Mouse (Mus musculus): ENCODE measurements around the gene Dysf. TPM values are rescaled to one million over a fixed set of nuclear protein-coding genes. Genes with fewer than 3 reads are reported as not detected.

The Dysf gene
- polyA plus RNA-seq, 1 experiment from 2014 or later, result 5.7 TPM

DNA sequence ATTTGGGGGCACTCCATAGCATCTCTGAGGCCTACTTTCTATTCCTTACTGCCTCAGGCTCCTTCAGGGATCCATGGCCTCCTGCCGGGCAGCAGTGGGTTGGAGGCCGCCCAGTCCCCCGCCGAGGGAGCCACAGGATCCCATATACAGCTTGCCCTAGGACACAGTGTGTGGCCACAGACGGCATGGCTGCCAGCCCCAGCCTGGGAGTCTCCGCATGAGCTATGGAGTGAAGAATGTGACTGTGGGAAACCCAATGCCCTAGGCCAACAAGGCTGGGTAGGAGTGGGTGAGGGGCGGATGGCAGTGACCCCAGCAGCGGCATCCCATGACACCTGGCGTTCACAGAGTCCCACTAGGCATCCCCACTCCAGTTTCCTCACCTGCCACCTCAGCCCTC, 116.2 kb downstream of the Dysf start:
- ATAC-seq, result no peak
- Histone ChIP-seq H3K27ac (ENCODE audit: low read length) (no peak overlapping the region), H3K27me3 (replicated peaks; ENCODE audit: control insufficient read depth, insufficient read depth, low read length) (no peaks in the 10 kb centered on the region), H3K4me2 (ENCODE audit: low read depth, low read length) (no peak overlapping the region), H3K9me3 (ENCODE audit: control insufficient read depth, low read length) (no peaks in the 10 kb centered on the region), H3K36me3 (ENCODE audit: control insufficient read depth, insufficient read depth, low read length) (no peaks in the 10 kb centered on the region), H3K9ac (ENCODE audit: low read depth, low read length) (no peak overlapping the region), H3K4me3 (ENCODE audit: low read length) (no peak overlapping the region), H3K4me1 (ENCODE audit: control insufficient read depth, insufficient read depth, low read length) (no peaks in the 10 kb centered on the region; the same call in 1 of the 2 replicates)
- WGBS, result 89% methylated on average over 9 of the region's 9 CpGs

DNA sequence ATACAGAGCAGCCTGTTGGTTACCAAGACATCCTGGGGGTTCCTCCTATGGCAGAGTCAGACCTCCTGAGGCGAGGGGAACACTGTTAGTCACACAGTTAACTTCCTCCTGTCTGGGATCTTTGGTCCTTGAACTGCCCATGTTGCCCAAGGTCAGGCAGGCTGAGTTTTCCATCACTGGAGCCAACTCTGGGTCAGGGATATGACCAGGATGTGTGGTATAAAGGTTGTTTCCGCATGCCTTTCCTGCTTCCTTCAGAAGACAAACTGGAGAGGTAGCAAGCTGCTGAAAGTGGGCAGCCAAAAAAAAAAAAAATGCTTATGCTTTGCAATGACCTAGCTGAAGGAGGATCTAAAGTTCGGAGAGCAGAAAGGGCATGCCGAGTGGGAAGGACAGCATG, 116.7 kb downstream of the Dysf start:
- WGBS, result 83% methylated on average over 4 of the region's 4 CpGs
- no peak overlapping the region for H3K9ac ChIP-seq (ENCODE audit: low read depth, low read length)
- H3K27ac ChIP-seq (ENCODE audit: low read length), result no peak overlapping the region
- no peak overlapping the region for H3K4me2 ChIP-seq (ENCODE audit: low read depth, low read length)
- no peak overlapping the region for H3K4me3 ChIP-seq (ENCODE audit: low read length)
- H3K4me1 ChIP-seq (ENCODE audit: control insufficient read depth, insufficient read depth, low read length), result no peaks in the 10 kb centered on the region; the same call in 1 of the 2 replicates
- ATAC-seq, result no peak
- H3K27me3 ChIP-seq (replicated peaks; ENCODE audit: control insufficient read depth, insufficient read depth, low read length), result no peaks in the 10 kb centered on the region
- no peaks in the 10 kb centered on the region for H3K36me3 ChIP-seq (ENCODE audit: control insufficient read depth, insufficient read depth, low read length)
- no peaks in the 10 kb centered on the region for H3K9me3 ChIP-seq (ENCODE audit: control insufficient read depth, low read length)

DNA sequence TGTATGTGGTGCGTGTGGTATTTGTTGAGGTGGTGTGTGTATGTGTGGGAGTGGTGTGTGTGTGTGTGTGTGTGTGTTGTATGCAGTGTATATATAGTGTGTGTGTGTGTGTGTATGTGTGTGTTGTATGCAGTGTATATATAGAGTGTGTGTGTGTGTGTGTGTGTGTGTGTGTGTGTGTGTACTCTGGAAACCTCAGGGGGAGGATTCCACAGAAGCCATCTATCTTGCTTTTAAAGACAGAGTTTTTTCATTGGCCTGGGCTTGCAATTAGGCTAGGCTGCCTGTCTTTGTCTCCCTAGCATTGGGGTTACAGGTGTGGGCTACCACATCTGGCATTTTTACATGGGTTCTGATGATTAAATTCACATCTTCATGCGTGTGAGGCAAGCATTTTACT, 119.8 kb downstream of the Dysf start:
- H3K36me3 ChIP-seq (ENCODE audit: control insufficient read depth, insufficient read depth, low read length), result no peaks in the 10 kb centered on the region
- H3K27me3 ChIP-seq (replicated peaks; ENCODE audit: control insufficient read depth, insufficient read depth, low read length), result no peaks in the 10 kb centered on the region
- no peak overlapping the region for H3K4me2 ChIP-seq (ENCODE audit: low read depth, low read length)
- H3K4me1 ChIP-seq (ENCODE audit: control insufficient read depth, insufficient read depth, low read length), result no peaks in the 10 kb centered on the region
- ATAC-seq, result no peak
- H3K4me3 ChIP-seq (ENCODE audit: low read length), result no peak overlapping the region
- no peak overlapping the region for H3K9ac ChIP-seq (ENCODE audit: low read depth, low read length)
- WGBS, result 87% methylated on average over 2 of the region's 2 CpGs
- H3K9me3 ChIP-seq (ENCODE audit: control insufficient read depth, low read length), result no peaks in the 10 kb centered on the region
- no peak overlapping the region for H3K27ac ChIP-seq (ENCODE audit: low read length)

DNA sequence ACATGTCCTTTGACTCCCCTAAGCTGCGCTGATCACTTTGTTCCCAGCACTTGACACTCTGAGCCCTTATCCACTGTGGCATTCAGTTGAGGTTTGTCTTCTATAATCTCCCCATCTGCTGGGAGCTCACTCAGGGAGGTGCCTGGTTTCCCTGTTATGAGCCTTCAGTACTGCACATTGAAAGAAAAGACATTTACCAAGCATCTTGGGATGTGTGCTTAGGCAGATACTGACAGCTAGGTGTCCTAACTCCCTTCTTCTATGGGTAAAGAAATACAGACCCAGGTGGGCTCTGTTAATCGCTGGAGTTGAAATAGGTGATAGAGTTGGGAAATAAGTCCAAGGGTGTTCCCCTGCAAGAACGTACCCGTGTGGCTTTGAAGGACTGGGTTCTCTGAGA, 122.5 kb downstream of the Dysf start:
- H3K4me1 ChIP-seq (ENCODE audit: control insufficient read depth, insufficient read depth, low read length), result peaks cover 3% of the 10 kb centered on the region; the same call in 1 of the 2 replicates
- ATAC-seq, result no peak
- no peaks in the 10 kb centered on the region for H3K27me3 ChIP-seq (replicated peaks; ENCODE audit: control insufficient read depth, insufficient read depth, low read length)
- H3K36me3 ChIP-seq (ENCODE audit: control insufficient read depth, insufficient read depth, low read length), result no peaks in the 10 kb centered on the region
- no peaks in the 10 kb centered on the region for H3K9me3 ChIP-seq (ENCODE audit: control insufficient read depth, low read length)
- no peak overlapping the region for H3K9ac ChIP-seq (ENCODE audit: low read depth, low read length)
- H3K4me3 ChIP-seq (ENCODE audit: low read length), result no peak overlapping the region
- no peak overlapping the region for H3K4me2 ChIP-seq (ENCODE audit: low read depth, low read length)
- no peak overlapping the region for H3K27ac ChIP-seq (ENCODE audit: low read length)
- 90% methylated on average over 4 of the region's 4 CpGs for WGBS

DNA sequence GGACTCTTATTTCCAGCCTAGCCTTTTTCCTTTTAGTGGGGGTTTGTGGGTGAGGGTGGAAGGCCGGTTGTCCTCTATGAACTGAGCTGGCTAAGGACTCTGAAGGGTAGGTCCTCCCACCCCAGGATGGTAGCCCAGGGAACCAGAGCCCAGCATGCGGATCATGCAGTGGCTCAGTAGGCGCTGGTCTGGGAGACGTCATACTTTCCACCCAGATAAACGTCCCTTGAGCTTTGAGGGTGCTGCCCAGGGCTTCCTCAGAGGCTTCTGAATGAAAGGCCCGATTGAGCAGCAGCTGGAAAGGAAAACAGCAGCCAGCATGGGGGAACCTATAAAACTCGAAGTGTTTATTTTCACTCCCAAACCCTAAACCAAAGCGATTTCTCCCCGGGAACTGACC, 123.1 kb downstream of the Dysf start:
- Histone ChIP-seq H3K4me3 (ENCODE audit: low read length) (no peak overlapping the region), H3K9ac (ENCODE audit: low read depth, low read length) (no peak overlapping the region), H3K4me2 (ENCODE audit: low read depth, low read length) (no peak overlapping the region), H3K27me3 (replicated peaks; ENCODE audit: control insufficient read depth, insufficient read depth, low read length) (no peaks in the 10 kb centered on the region), H3K27ac (ENCODE audit: low read length) (no peak overlapping the region), H3K9me3 (ENCODE audit: control insufficient read depth, low read length) (no peaks in the 10 kb centered on the region), H3K36me3 (ENCODE audit: control insufficient read depth, insufficient read depth, low read length) (no peaks in the 10 kb centered on the region), H3K4me1 (ENCODE audit: control insufficient read depth, insufficient read depth, low read length) (peaks cover 3% of the 10 kb centered on the region; the same call in 1 of the 2 replicates)
- 57% methylated on average over 9 of the region's 9 CpGs for WGBS
- no peak for ATAC-seq

DNA sequence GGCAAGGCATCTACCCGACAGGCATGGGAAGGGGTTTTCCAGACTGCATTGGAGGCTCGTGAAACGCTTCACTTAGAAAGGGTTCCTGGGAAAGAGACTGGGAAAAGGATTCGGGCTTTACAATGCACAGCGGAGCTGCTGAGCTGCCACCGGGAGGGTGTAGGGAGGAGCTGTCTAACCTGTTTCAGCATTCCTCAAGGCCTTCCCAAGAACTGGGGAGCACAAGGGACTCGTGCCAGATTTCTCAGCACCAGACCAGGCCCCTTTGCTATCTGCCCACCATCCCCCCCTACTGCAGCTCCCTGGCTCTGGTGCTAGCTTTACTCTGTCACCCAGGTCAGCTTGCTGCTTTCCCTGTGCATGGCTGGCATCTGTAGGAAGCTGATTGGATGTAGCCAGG, 124.7 kb downstream of the Dysf start:
- Histone ChIP-seq H3K36me3 (ENCODE audit: control insufficient read depth, insufficient read depth, low read length) (no peaks in the 10 kb centered on the region), H3K27me3 (replicated peaks; ENCODE audit: control insufficient read depth, insufficient read depth, low read length) (no peaks in the 10 kb centered on the region), H3K4me2 (ENCODE audit: low read depth, low read length) (no peak overlapping the region), H3K27ac (ENCODE audit: low read length) (no peak overlapping the region), H3K9ac (ENCODE audit: low read depth, low read length) (no peak overlapping the region), H3K9me3 (ENCODE audit: control insufficient read depth, low read length) (no peaks in the 10 kb centered on the region), H3K4me1 (ENCODE audit: control insufficient read depth, insufficient read depth, low read length) (peaks cover 3% of the 10 kb centered on the region; the same call in 1 of the 2 replicates), H3K4me3 (ENCODE audit: low read length) (no peak overlapping the region)
- ATAC-seq, result no peak
- WGBS, result 50% methylated on average over 7 of the region's 7 CpGs

DNA sequence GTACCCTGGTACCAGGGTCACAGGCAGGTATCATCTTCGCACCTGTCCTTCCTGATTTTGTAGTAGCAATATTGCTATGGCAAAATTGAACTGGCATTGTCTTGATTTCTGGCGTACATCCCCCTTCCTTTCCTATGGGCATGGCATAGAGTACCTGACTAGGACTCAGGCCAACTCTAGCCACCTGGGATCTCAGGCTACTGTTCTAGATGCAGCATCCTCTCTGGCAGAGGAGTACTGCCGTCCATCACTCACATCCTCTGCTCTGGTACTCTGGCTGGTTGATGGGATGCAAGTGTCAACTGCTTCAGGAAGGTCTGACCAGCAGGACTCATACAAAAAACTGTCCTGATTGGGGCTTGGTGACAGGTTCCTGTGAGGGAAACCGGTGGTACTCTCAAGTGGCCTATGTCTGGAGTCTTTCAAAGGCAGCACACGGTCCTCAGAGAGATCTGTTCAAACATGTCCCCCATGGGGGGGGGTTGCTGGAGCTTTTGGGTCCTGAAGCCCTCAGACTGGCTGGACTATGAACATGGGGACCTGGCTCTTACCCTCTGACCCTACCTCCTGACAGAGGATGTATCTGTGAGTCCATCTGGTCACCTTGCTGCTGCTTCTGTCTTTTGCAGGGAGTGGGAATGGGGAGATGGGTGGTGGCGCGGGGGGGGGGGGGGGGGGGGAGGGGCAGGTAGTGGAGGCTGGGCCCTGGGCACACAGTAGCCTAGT, 125.8 kb downstream of the Dysf start:
- peaks cover 3% of the 10 kb centered on the region; the same call in 1 of the 2 replicates for H3K4me1 ChIP-seq (ENCODE audit: control insufficient read depth, insufficient read depth, low read length)
- H3K4me3 ChIP-seq (ENCODE audit: low read length), result no peak overlapping the region
- H3K27me3 ChIP-seq (replicated peaks; ENCODE audit: control insufficient read depth, insufficient read depth, low read length), result no peaks in the 10 kb centered on the region
- no peak for ATAC-seq
- H3K36me3 ChIP-seq (ENCODE audit: control insufficient read depth, insufficient read depth, low read length), result no peaks in the 10 kb centered on the region
- no peaks in the 10 kb centered on the region for H3K9me3 ChIP-seq (ENCODE audit: control insufficient read depth, low read length)
- no peak overlapping the region for H3K4me2 ChIP-seq (ENCODE audit: low read depth, low read length)
- 74% methylated on average over 5 of the region's 7 CpGs for WGBS
- H3K27ac ChIP-seq (ENCODE audit: low read length), result no peak overlapping the region
- no peak overlapping the region for H3K9ac ChIP-seq (ENCODE audit: low read depth, low read length)

DNA sequence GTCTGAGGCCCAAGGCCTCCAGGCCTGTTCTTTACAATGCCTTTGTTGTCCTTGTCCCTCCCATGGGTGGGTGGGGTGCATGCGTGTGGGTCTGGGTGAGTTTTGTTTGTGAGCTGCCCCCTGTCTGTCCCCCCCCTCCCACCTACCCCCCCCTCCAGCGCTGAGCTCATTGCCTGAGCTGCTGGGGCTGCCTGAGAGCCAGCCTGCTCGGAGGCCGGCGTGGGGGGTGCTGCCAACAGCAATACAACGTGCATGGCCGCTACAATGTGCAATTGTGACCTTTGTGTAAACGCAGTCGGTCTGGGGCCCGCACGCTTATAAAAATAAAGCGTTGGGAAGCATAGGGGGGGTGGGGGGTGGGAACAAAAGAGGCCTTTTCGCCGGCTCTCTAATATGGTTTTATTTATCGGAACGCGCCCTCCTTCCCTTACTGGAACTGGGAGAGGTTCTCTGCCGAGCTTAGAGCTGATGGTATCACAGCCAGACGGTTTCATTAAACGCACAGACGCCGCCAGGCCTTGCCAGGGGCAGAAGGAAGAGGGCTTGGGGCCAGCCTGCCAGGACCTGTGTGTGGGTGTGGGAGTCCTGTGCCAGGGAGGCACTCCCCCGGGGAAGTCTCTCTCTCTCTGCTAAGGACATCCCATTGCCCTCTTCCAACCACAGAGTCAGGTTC, 126.5 kb downstream of the Dysf start:
- Histone ChIP-seq H3K4me2 (ENCODE audit: low read depth, low read length) (peak overlapping the region; percentile 11; the same call in 1 of the 2 replicates), H3K36me3 (ENCODE audit: control insufficient read depth, insufficient read depth, low read length) (no peaks in the 10 kb centered on the region), H3K27me3 (replicated peaks; ENCODE audit: control insufficient read depth, insufficient read depth, low read length) (no peaks in the 10 kb centered on the region), H3K4me1 (ENCODE audit: control insufficient read depth, insufficient read depth, low read length) (peaks cover 3% of the 10 kb centered on the region; the same call in 1 of the 2 replicates), H3K9ac (ENCODE audit: low read depth, low read length) (no peak overlapping the region), H3K27ac (ENCODE audit: low read length) (no peak overlapping the region), H3K9me3 (ENCODE audit: control insufficient read depth, low read length) (no peaks in the 10 kb centered on the region), H3K4me3 (ENCODE audit: low read length) (no peak overlapping the region)
- peak; percentile 68 for ATAC-seq
- WGBS, result 37% methylated on average over 23 of the region's 23 CpGs

- no peaks in the 10 kb centered on the region for H3K9me3 ChIP-seq (ENCODE audit: control insufficient read depth, low read length)
- H3K36me3 ChIP-seq (ENCODE audit: control insufficient read depth, insufficient read depth, low read length), result no peaks in the 10 kb centered on the region
- peaks cover 3% of the 10 kb centered on the region; the same call in 1 of the 2 replicates for H3K4me1 ChIP-seq (ENCODE audit: control insufficient read depth, insufficient read depth, low read length)
- H3K4me3 ChIP-seq (ENCODE audit: low read length), result no peak overlapping the region
- no peak overlapping the region for H3K4me2 ChIP-seq (ENCODE audit: low read depth, low read length)
- no peak overlapping the region for H3K9ac ChIP-seq (ENCODE audit: low read depth, low read length)
- H3K27me3 ChIP-seq (replicated peaks; ENCODE audit: control insufficient read depth, insufficient read depth, low read length), result no peaks in the 10 kb centered on the region
- ATAC-seq, result no peak
- H3K27ac ChIP-seq (ENCODE audit: low read length), result no peak overlapping the region
- WGBS, result 96% methylated on average over 9 of the region's 9 CpGs
Measured at GRCm38 (mm10) chr6:84135709-84136108, 127.3 kb downstream of the Dysf start.

Measured in intestine, embryonic 16.5 days (tissue).